Mouse (Mus musculus) erythroid progenitor cell, adult 5-6 weeks (primary cell): ENCODE data around the gene Csf2rb. TPM values are rescaled to one million over a fixed set of nuclear protein-coding genes. Genes with fewer than 3 reads are reported as not detected.
"Not testable (repeated sequence)": the region's sequence is repeated elsewhere in the genome, so short reads cannot be mapped to it uniquely, and the experiment has no call there.

Source experiments
- ATAC-seq: replicated peaks from 2 replicates; pipeline ENCODE4 v1.8.0; 2016; ENCODE audit warnings: moderate number of reproducible peaks, mild to moderate bottlenecking, moderate TSS enrichment, inconsistent platforms; ENCODE audit not compliant: poor library complexity, low FRiP score, severe bottlenecking
- total RNA-seq, 2 experiments: library from RNA; stranded (forward) in 1 of 2; stranded (reverse) in 1 of 2; fragments of 150-400 nt in 1 of 2; fragments of 186-747, 209-891 nt in 1 of 2; gene quantifications; 2 replicates each; pipeline versions ENCODE4 v1.2.3 to v1.2.4; 2015 to 2017; ENCODE audit warnings: low replicate concordance in 2 of 2

Csf2rb gene
- total RNA-seq (2015; ENCODE audit: low replicate concordance) = 12.6 and 18.0 TPM in 2 replicates
- total RNA-seq (2017; ENCODE audit: low replicate concordance) = 4.9 and 6.8 TPM in 2 replicates

- no peak for ATAC-seq
Observed at GRCm38 (mm10) chr15:78325671-78326339, at the start of gene Csf2rb. TSS of gene Csf2rb (plus strand) at chr15:78325752.

- no peak for ATAC-seq
Observed at GRCm38 (mm10) chr15:78278308-78278707, 47.2 kb upstream of the Csf2rb start.

GRCm38 (mm10) chr15:78287941-78288340 is 37.6 kb upstream of the Csf2rb start:
- no peak for ATAC-seq

GRCm38 (mm10) chr15:78289775-78290174 is 35.8 kb upstream of the Csf2rb start:
- ATAC-seq = not testable (repeated sequence)

GRCm38 (mm10) chr15:78293228-78293627 is 32.3 kb upstream of the Csf2rb start:
- ATAC-seq = not testable (repeated sequence)

- ATAC-seq = no peak
Observed at GRCm38 (mm10) chr15:78293716-78294115, 31.8 kb upstream of the Csf2rb start.

- ATAC-seq = no peak
Observed at GRCm38 (mm10) chr15:78298558-78298957, 27.0 kb upstream of the Csf2rb start.

GRCm38 (mm10) chr15:78299641-78300040 is 25.9 kb upstream of the Csf2rb start:
- ATAC-seq = no peak

GRCm38 (mm10) chr15:78300773-78301172 is 24.8 kb upstream of the Csf2rb start:
- ATAC-seq = no peak

GRCm38 (mm10) chr15:78302718-78303117 is 22.8 kb upstream of the Csf2rb start:
- no peak for ATAC-seq

- no peak for ATAC-seq
Observed at GRCm38 (mm10) chr15:78303665-78304233, 21.8 kb upstream of the Csf2rb start.

GRCm38 (mm10) chr15:78305341-78305933 is 20.1 kb upstream of the Csf2rb start, which contains the start of gene Csf2rb2:
TSS of gene Csf2rb2 (minus strand) at chr15:78305721.
- ATAC-seq = no peak

- no peak for ATAC-seq
Observed at GRCm38 (mm10) chr15:78309865-78310264, 15.7 kb upstream of the Csf2rb start.

GRCm38 (mm10) chr15:78310971-78311370 is 14.6 kb upstream of the Csf2rb start:
- no peak for ATAC-seq

- not testable (repeated sequence) for ATAC-seq
Observed at GRCm38 (mm10) chr15:78312421-78313233, 12.9 kb upstream of the Csf2rb start.

GRCm38 (mm10) chr15:78313659-78314058 is 11.9 kb upstream of the Csf2rb start:
- not testable (repeated sequence) for ATAC-seq

GRCm38 (mm10) chr15:78318338-78319171 is 7.0 kb upstream of the Csf2rb start:
- not testable (repeated sequence) for ATAC-seq

- no peak for ATAC-seq
Observed at GRCm38 (mm10) chr15:78320825-78321496, 4.6 kb upstream of the Csf2rb start.

GRCm38 (mm10) chr15:78323366-78323765 is 2.2 kb upstream of the Csf2rb start:
- ATAC-seq = no peak
